Mouse (Mus musculus) testis, adult 2 months (tissue): ENCODE measurements at regions not wholly inside any gene's neighbourhood (a gene's known extent, or its start where the extent isn't known, plus 50 kb on each side); places are given as distances from the start of the nearest gene placed in this dataset.

Experiments used
- H3K27ac ChIP-seq: fragments of 200-500 bp; 2 replicates; pipeline ENCODE4 v1.5.1; 2012; ENCODE audit warnings: low read depth, low read length; ENCODE audit not compliant: control insufficient read depth, insufficient read depth
- H3K27me3 ChIP-seq: fragments of 200-500 bp; 2 replicates; pipeline ENCODE4 v1.6.1; 2012; ENCODE audit warnings: mild to moderate bottlenecking, low read length, moderate library complexity; ENCODE audit not compliant: control insufficient read depth, insufficient read depth
- H3K36me3 ChIP-seq: fragments of 200-500 bp; 2 replicates; pipeline ENCODE4 v1.6.1; 2012; ENCODE audit warnings: mild to moderate bottlenecking, low read length; ENCODE audit not compliant: control insufficient read depth, insufficient read depth
- H3K4me1 ChIP-seq: fragments of 200-500 bp; 2 replicates; pipeline ENCODE4 v1.6.1; 2012; ENCODE audit warnings: low read length; ENCODE audit not compliant: control insufficient read depth, insufficient read depth
- H3K4me3 ChIP-seq: fragments of 200-500 bp; 2 replicates; pipeline ENCODE4 v1.5.1; 2012; ENCODE audit warnings: low read depth, mild to moderate bottlenecking, low read length, moderate library complexity, mixed read lengths; ENCODE audit not compliant: control insufficient read depth
- CTCF ChIP-seq: fragments of 200-500 bp; IDR thresholded peaks from 2 replicates; pipeline ENCODE4 v1.5.1; 2012; ENCODE audit warnings: low read depth, mild to moderate bottlenecking, inconsistent platforms, low read length, moderate library complexity; ENCODE audit not compliant: control insufficient read depth, insufficient read depth, insufficient replicate concordance
- POLR2A ChIP-seq: fragments of 200-500 bp; IDR thresholded peaks from 2 replicates; pipeline ENCODE4 v1.6.1; 2012; ENCODE audit warnings: low read depth, mild to moderate bottlenecking, inconsistent platforms, low read length, moderate library complexity; ENCODE audit not compliant: control insufficient read depth

- Histone ChIP-seq H3K36me3 (no peaks in the 10 kb centered on the region), H3K27me3 (no peaks in the 10 kb centered on the region), H3K27ac (no peak overlapping the region), H3K4me1 (no peaks in the 10 kb centered on the region), H3K4me3 (no peak overlapping the region)
- TF ChIP-seq POLR2A (no peak), CTCF (no peak)
Observed at GRCm38 (mm10) chr4:55735453-55735852, 203.2 kb upstream of the Klf4 start.

GRCm38 (mm10) chr4:55734331-55734730 is 202.1 kb upstream of the Klf4 start:
- TF ChIP-seq CTCF (no peak), POLR2A (no peak)
- H3K4me3 ChIP-seq: no peak overlapping the region
- H3K27ac ChIP-seq: no peak overlapping the region
- no peaks in the 10 kb centered on the region for H3K4me1 ChIP-seq
- H3K36me3 ChIP-seq: no peaks in the 10 kb centered on the region
- no peaks in the 10 kb centered on the region for H3K27me3 ChIP-seq

GRCm38 (mm10) chr4:55733223-55733622 is 201.0 kb upstream of the Klf4 start:
- TF ChIP-seq CTCF: no peak
- TF ChIP-seq POLR2A: no peak
- Histone ChIP-seq H3K4me3 (no peak overlapping the region), H3K4me1 (no peaks in the 10 kb centered on the region)

GRCm38 (mm10) chr4:55732006-55732405 is 199.7 kb upstream of the Klf4 start:
- no peak overlapping the region for H3K27ac ChIP-seq
- no peaks in the 10 kb centered on the region for H3K27me3 ChIP-seq
- no peaks in the 10 kb centered on the region for H3K36me3 ChIP-seq
- no peaks in the 10 kb centered on the region for H3K4me1 ChIP-seq
- no peak overlapping the region for H3K4me3 ChIP-seq
- TF ChIP-seq CTCF: no peak
- no peak for TF ChIP-seq POLR2A

More at GRCm38 (mm10) chr4:55733223-55733622, 201.0 kb upstream of the Klf4 start:
- Histone ChIP-seq H3K36me3 (no peaks in the 10 kb centered on the region), H3K27me3 (no peaks in the 10 kb centered on the region), H3K27ac (no peak overlapping the region)

GRCm38 (mm10) chr4:55730266-55730665 is 198.0 kb upstream of the Klf4 start:
- no peak overlapping the region for H3K27ac ChIP-seq

GRCm38 (mm10) chr4:55727178-55727577 is 194.9 kb upstream of the Klf4 start:
- TF ChIP-seq POLR2A (no peak), CTCF (no peak)
- Histone ChIP-seq H3K4me3 (no peak overlapping the region), H3K4me1 (no peaks in the 10 kb centered on the region), H3K27ac (no peak overlapping the region), H3K27me3 (no peaks in the 10 kb centered on the region), H3K36me3 (no peaks in the 10 kb centered on the region)

More at GRCm38 (mm10) chr4:55730266-55730665, 198.0 kb upstream of the Klf4 start:
- Histone ChIP-seq H3K4me3 (no peak overlapping the region), H3K27me3 (no peaks in the 10 kb centered on the region), H3K36me3 (no peaks in the 10 kb centered on the region), H3K4me1 (no peaks in the 10 kb centered on the region)
- no peak for TF ChIP-seq CTCF
- no peak for TF ChIP-seq POLR2A

- no peak for TF ChIP-seq CTCF
- no peak for TF ChIP-seq POLR2A
- Histone ChIP-seq H3K4me3 (no peak overlapping the region), H3K27me3 (no peaks in the 10 kb centered on the region), H3K27ac (no peak overlapping the region), H3K36me3 (no peaks in the 10 kb centered on the region), H3K4me1 (no peaks in the 10 kb centered on the region)
Observed at GRCm38 (mm10) chr4:55726081-55726480, 193.8 kb upstream of the Klf4 start.

- TF ChIP-seq CTCF (no peak), POLR2A (no peak)
- Histone ChIP-seq H3K4me3 (no peak overlapping the region), H3K36me3 (no peaks in the 10 kb centered on the region), H3K27ac (no peak overlapping the region), H3K4me1 (no peaks in the 10 kb centered on the region), H3K27me3 (no peaks in the 10 kb centered on the region)
Observed at GRCm38 (mm10) chr4:55724286-55724685, 192.0 kb upstream of the Klf4 start.
